Mouse (Mus musculus) layer of hippocampus, adult 9-10 months (tissue): Measurements from ENCODE around the gene Ppt2.

Experiments used
- DNase-seq: peaks from one replicate; pipeline ENCODE4 v3.0.0; 2022; ENCODE audit warnings: low spot score

Gene Ppt2

GRCm38 (mm10) chr17:34637459-34637858 is 9.1 kb upstream of the Ppt2 start:
- DNase-seq: no peak

- no peak for DNase-seq
Measured at GRCm38 (mm10) chr17:34635671-34636070, 7.4 kb upstream of the Ppt2 start.

GRCm38 (mm10) chr17:34632261-34632691 is 4.0 kb upstream of the Ppt2 start:
- DNase-seq: no peak

GRCm38 (mm10) chr17:34631647-34632046 is 3.3 kb upstream of the Ppt2 start:
- DNase-seq: no peak

- DNase-seq: no peak
Measured at GRCm38 (mm10) chr17:34630761-34631301, 2.5 kb upstream of the Ppt2 start.

- DNase-seq: no peak
Measured at GRCm38 (mm10) chr17:34629796-34630603, 1.7 kb upstream of the Ppt2 start.

GRCm38 (mm10) chr17:34629221-34629751 is 976 bp upstream of the Ppt2 start, which contains the start of gene Prrt1:
Gene Prrt1 (plus strand): TSS chr17:34629533.
- DNase-seq: no peak

GRCm38 (mm10) chr17:34628644-34628967 is 296 bp upstream of the Ppt2 start:
- no peak for DNase-seq

- DNase-seq: no peak
Measured at GRCm38 (mm10) chr17:34627093-34627942, 992 bp downstream of the Ppt2 start.

- DNase-seq: no peak
Measured at GRCm38 (mm10) chr17:34626773-34627092, 1.6 kb downstream of the Ppt2 start.

- DNase-seq: no peak
Measured at GRCm38 (mm10) chr17:34626062-34626772, 2.1 kb downstream of the Ppt2 start.

- no peak for DNase-seq
Measured at GRCm38 (mm10) chr17:34624981-34625380, 3.3 kb downstream of the Ppt2 start.

- no peak for DNase-seq
Measured at GRCm38 (mm10) chr17:34623161-34623560, 5.1 kb downstream of the Ppt2 start.

GRCm38 (mm10) chr17:34621006-34621405 is 7.3 kb downstream of the Ppt2 start:
- no peak for DNase-seq

- DNase-seq: no peak
Measured at GRCm38 (mm10) chr17:34618999-34619398, 9.3 kb downstream of the Ppt2 start.

- no peak for DNase-seq
Measured at GRCm38 (mm10) chr17:34615871-34616270, 12.4 kb downstream of the Ppt2 start, which contains the start of gene Egfl8. Gene Egfl8 (minus strand): TSS chr17:34615971.

GRCm38 (mm10) chr17:34613830-34614229 is 14.5 kb downstream of the Ppt2 start:
- DNase-seq: no peak

GRCm38 (mm10) chr17:34613054-34613645 is 15.2 kb downstream of the Ppt2 start:
- DNase-seq: no peak

GRCm38 (mm10) chr17:34611050-34611449 is 17.3 kb downstream of the Ppt2 start:
- no peak for DNase-seq

- no peak for DNase-seq
Measured at GRCm38 (mm10) chr17:34607997-34608396, 20.3 kb downstream of the Ppt2 start.

GRCm38 (mm10) chr17:34606186-34607039 is 21.9 kb downstream of the Ppt2 start:
- DNase-seq: no peak
